Mouse (Mus musculus): ENCODE data around the gene Sstr4.

Gene Sstr4

GRCm38 (mm10) chr2:148393846-148394245 is 1.3 kb upstream of the Sstr4 start:
- intact Hi-C loops (cut with DNase I) = no loop called here

- intact Hi-C loops (cut with DNase I) = no loop called here
Observed at GRCm38 (mm10) chr2:148396209-148396608, 1.1 kb downstream of the Sstr4 start.

GRCm38 (mm10) chr2:148397015-148397783 is 2.1 kb downstream of the Sstr4 start:
- intact Hi-C loops (cut with DNase I) = no loop called here

GRCm38 (mm10) chr2:148397784-148398100 is 2.6 kb downstream of the Sstr4 start:
- intact Hi-C loops (cut with DNase I) = no loop called here

GRCm38 (mm10) chr2:148398901-148399685 is 3.9 kb downstream of the Sstr4 start:
- intact Hi-C loops (cut with DNase I) = no loop called here

- intact Hi-C loops (cut with DNase I) = no loop called here
Observed at GRCm38 (mm10) chr2:148402227-148402626, 7.1 kb downstream of the Sstr4 start.

- intact Hi-C loops (cut with DNase I) = loop anchor here (5.0 kb wide), 4 partner anchors 132 to 283 kb away; no protein-coding TSS in a partner anchor
Observed at GRCm38 (mm10) chr2:148404906-148405305, 9.8 kb downstream of the Sstr4 start.

GRCm38 (mm10) chr2:148406160-148406970 is 11.2 kb downstream of the Sstr4 start:
- intact Hi-C loops (cut with DNase I) = loop anchor here (5.0 kb wide), 4 partner anchors 131 to 284 kb away; no protein-coding TSS in a partner anchor

- intact Hi-C loops (cut with DNase I) = loop anchor here (5.0 kb wide), 4 partner anchors 130 to 285 kb away; no protein-coding TSS in a partner anchor
Observed at GRCm38 (mm10) chr2:148406971-148407869, 12.1 kb downstream of the Sstr4 start.

- intact Hi-C loops (cut with DNase I) = loop anchor here (5.0 kb wide), 4 partner anchors 129 to 286 kb away; no protein-coding TSS in a partner anchor
Observed at GRCm38 (mm10) chr2:148407870-148408760, 13.0 kb downstream of the Sstr4 start, which contains the start of gene Thbd. TSS of gene Thbd (minus strand) at chr2:148408188.

GRCm38 (mm10) chr2:148408761-148409120 is 13.6 kb downstream of the Sstr4 start:
- intact Hi-C loops (cut with DNase I) = loop anchor here (5.0 kb wide), 4 partner anchors 129 to 286 kb away; no protein-coding TSS in a partner anchor

- intact Hi-C loops (cut with DNase I) = loop anchor here (5.0 kb wide), 4 partner anchors 128 to 287 kb away; no protein-coding TSS in a partner anchor
Observed at GRCm38 (mm10) chr2:148409141-148409540, 14.0 kb downstream of the Sstr4 start.

GRCm38 (mm10) chr2:148409821-148410220 is 14.7 kb downstream of the Sstr4 start:
- intact Hi-C loops (cut with DNase I) = loop anchor here (5.0 kb wide), 4 partner anchors 127 to 288 kb away; no protein-coding TSS in a partner anchor

- intact Hi-C loops (cut with DNase I) = no loop called here
Observed at GRCm38 (mm10) chr2:148419151-148419550, 24.0 kb downstream of the Sstr4 start.

- intact Hi-C loops (cut with DNase I) = no loop called here
Observed at GRCm38 (mm10) chr2:148419776-148420175, 24.6 kb downstream of the Sstr4 start.

- intact Hi-C loops (cut with DNase I) = no loop called here
Observed at GRCm38 (mm10) chr2:148421112-148421511, 26.0 kb downstream of the Sstr4 start.

GRCm38 (mm10) chr2:148421706-148422105 is 26.6 kb downstream of the Sstr4 start:
- intact Hi-C loops (cut with DNase I) = no loop called here

- intact Hi-C loops (cut with DNase I) = no loop called here
Observed at GRCm38 (mm10) chr2:148425709-148426382, 30.7 kb downstream of the Sstr4 start.

Data from adrenal gland (tissue).